Mouse (Mus musculus) hindbrain, embryonic 11.5 days (tissue): ENCODE measurements at regions not wholly inside any gene's neighbourhood (a gene's known extent, or its start where the extent isn't known, plus 50 kb on each side); places are given as distances from the start of the nearest gene placed in this dataset.
A peak's percentile ranks its signal among the peaks of the same experiment; 100 is the strongest.
"Not testable (repeated sequence)": the region's sequence is repeated elsewhere in the genome, so short reads cannot be mapped to it uniquely, and the experiment has no call there.

ENCODE experiments used
- ATAC-seq: fragments of 200-750 bp; cut with Nextera tagmentation; 2 replicates; pipeline ENCODE4 v1.8.0; 2017; ENCODE audit warnings: mild to moderate bottlenecking, moderate TSS enrichment, moderate library complexity; ENCODE audit not compliant: low FRiP score
- DNase-seq: peaks from one replicate; pipeline ENCODE4 v3.0.0-alpha.2; 2015; ENCODE audit warnings: low spot score
- H3K27ac ChIP-seq: fragments of 300-500 bp; sonication (generic); 2 replicates; pipeline ENCODE4 v1.5.1; 2014; ENCODE audit warnings: mild to moderate bottlenecking, low read depth, low read length
- H3K27me3 ChIP-seq: fragments of 300-500 bp; sonication (generic); 2 replicates; pipeline ENCODE4 v1.6.1; 2014; ENCODE audit warnings: mild to moderate bottlenecking, low read length, moderate library complexity, mixed read lengths; ENCODE audit not compliant: control insufficient read depth, insufficient read depth
- H3K36me3 ChIP-seq: fragments of 300-500 bp; sonication (generic); 2 replicates; pipeline ENCODE4 v1.6.1; 2014; ENCODE audit warnings: mild to moderate bottlenecking, low read length, moderate library complexity, mixed read lengths; ENCODE audit not compliant: control insufficient read depth, insufficient read depth
- H3K4me1 ChIP-seq: fragments of 300-500 bp; sonication (generic); replicated peaks from 2 replicates; pipeline ENCODE4 v1.6.1; 2014; ENCODE audit warnings: low read length, mixed read lengths; ENCODE audit not compliant: control insufficient read depth, insufficient read depth
- H3K4me2 ChIP-seq: fragments of 300-500 bp; sonication (generic); replicated peaks from 2 replicates; pipeline ENCODE4 v1.6.1; 2014; ENCODE audit warnings: mild to moderate bottlenecking, low read depth, low read length
- H3K4me3 ChIP-seq: fragments of 300-500 bp; sonication (generic); 2 replicates; pipeline ENCODE4 v1.5.1; 2014; ENCODE audit warnings: low read depth, low read length
- H3K9ac ChIP-seq: fragments of 300-500 bp; sonication (generic); 2 replicates; pipeline ENCODE4 v1.6.1; 2014; ENCODE audit warnings: low read depth, low read length
- H3K9me3 ChIP-seq: fragments of 300-500 bp; sonication (generic); 2 replicates; pipeline ENCODE4 v1.6.1; 2016; ENCODE audit warnings: low read length; ENCODE audit not compliant: control insufficient read depth
- WGBS: fragments of 180-500 bp; shearing (Covaris S2); extraction: QIAGEN DNeasy Blood & Tissue Kit; methylation state at CpG from one replicate; pipeline ENCODE4 v1.1.7; 2014; 5-methylcytosine and 5-hydroxymethylcytosine counted together

DNA sequence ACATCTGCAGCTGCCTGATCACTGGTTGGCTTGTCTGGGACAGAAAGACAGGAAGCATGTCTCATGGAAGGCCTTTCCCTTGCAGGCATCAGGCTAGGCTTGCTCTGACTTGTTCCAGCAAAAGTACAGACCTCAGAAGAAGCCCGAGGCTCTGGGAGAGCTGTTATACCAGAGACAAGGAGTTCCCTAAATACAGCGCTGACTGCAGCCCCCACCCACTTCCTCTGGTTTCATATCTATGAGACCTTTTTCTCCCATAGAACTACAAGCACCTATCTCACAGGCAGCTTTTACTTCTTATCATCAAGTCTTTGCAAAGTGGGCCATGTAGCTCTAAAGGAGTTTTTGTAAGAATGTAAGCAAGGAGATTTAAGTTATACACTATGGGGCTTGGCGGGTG, 312.2 kb upstream of the Vmn1r3 start:
- not testable (repeated sequence) for ATAC-seq, H3K9me3 ChIP-seq, H3K27me3 ChIP-seq, H3K4me1 ChIP-seq, H3K27ac ChIP-seq, H3K9ac ChIP-seq, H3K4me3 ChIP-seq, H3K4me2 ChIP-seq, H3K36me3 ChIP-seq, DNase-seq
- no CpG with 5 or more reads among the region's 3 CpGs for WGBS

GRCm38 (mm10) chr4:3495987-3496386, 310.8 kb upstream of the Vmn1r3 start:
- not testable (repeated sequence) for H3K27me3 ChIP-seq, H3K4me3 ChIP-seq, ATAC-seq, H3K4me1 ChIP-seq, H3K36me3 ChIP-seq, DNase-seq, H3K9ac ChIP-seq, H3K4me2 ChIP-seq, H3K9me3 ChIP-seq, H3K27ac ChIP-seq
- 84% methylated on average over 1 of the region's 1 CpGs for WGBS

GRCm38 (mm10) chr4:3494123-3494681, 309.0 kb upstream of the Vmn1r3 start:
- no CpG with 5 or more reads among the region's 5 CpGs for WGBS
- DNase-seq, H3K27me3 ChIP-seq, H3K9ac ChIP-seq, H3K9me3 ChIP-seq, H3K27ac ChIP-seq, H3K4me1 ChIP-seq, ATAC-seq, H3K36me3 ChIP-seq, H3K4me3 ChIP-seq, H3K4me2 ChIP-seq: not testable (repeated sequence)

DNA sequence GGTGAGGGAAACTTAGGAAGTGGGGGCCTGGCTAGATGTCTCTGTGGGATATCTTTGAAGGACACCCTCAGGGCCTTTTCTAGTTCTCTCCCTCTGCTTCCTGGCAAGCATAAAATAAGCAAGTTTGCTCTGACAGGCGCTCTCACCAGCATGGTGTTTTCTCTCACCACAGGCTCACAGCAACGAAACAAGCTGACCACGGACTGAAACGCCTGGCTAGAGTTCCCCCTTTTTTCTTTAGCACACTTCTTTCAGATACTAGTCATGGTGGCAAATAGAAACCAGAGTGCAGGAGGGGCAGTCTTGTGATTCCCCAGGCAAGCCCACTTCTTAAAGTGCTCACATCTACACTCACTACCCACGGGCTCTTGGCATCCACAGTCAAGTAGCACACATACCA, 305.7 kb upstream of the Vmn1r3 start:
- ATAC-seq, H3K4me1 ChIP-seq, DNase-seq, H3K27me3 ChIP-seq, H3K4me2 ChIP-seq, H3K27ac ChIP-seq, H3K9ac ChIP-seq, H3K9me3 ChIP-seq, H3K36me3 ChIP-seq, H3K4me3 ChIP-seq: not testable (repeated sequence)
- no CpG with 5 or more reads among the region's 5 CpGs for WGBS

DNA sequence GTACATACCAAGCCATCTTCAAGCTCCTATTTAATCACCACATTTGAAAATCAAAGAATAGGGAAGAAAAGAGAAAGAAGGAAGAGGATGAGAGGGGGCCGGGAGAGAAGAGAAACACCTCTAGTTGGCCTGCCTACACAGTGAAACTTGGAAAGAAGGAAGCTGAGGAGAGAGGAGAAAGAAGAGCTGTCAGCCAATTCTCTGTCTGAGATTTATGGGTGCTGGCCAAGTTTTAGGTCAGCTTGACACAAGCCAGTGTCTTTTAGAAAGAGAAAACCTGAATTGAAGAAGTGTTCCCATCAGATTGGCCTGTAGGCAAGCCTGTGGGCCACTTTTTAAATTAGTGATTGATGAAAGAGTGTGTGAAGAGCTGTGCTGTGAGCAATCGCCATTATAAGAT, 296.9 kb upstream of the Vmn1r3 start:
- Histone ChIP-seq H3K36me3 (no peaks in the 10 kb centered on the region), H3K27ac (no peak overlapping the region), H3K4me3 (no peak overlapping the region), H3K9ac (no peak overlapping the region), H3K4me2 (no peak overlapping the region), H3K4me1 (no peaks in the 10 kb centered on the region), H3K9me3 (no peaks in the 10 kb centered on the region), H3K27me3 (no peaks in the 10 kb centered on the region)
- no peak for ATAC-seq
- DNase-seq = no peak
- 82% methylated on average over 2 of the region's 2 CpGs for WGBS

DNA sequence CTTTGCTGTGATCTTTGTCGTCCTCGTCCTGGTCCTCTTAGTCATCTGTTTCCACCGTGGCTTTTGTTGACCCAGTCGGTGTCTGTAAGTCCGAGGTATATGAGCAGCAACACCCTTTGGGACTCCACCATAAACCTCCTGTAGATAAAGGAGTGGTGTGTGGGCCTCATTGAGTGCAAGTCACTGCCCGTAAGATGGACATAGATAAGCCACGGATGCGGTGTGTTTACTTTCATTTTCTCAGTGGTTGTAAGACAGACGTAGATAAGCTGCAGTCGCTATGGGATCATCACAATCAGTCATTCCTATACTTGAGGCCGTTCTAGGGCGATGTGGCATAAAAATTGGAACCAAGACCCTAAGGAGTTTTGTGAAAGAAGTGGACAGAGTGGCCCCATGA, 271.6 kb upstream of the Vmn1r3 start:
- H3K9me3 ChIP-seq = no peaks in the 10 kb centered on the region
- H3K4me3 ChIP-seq = no peak overlapping the region
- no peaks in the 10 kb centered on the region for H3K36me3 ChIP-seq
- DNase-seq (no peak), ATAC-seq (no peak)
- no peak overlapping the region for H3K9ac ChIP-seq
- H3K4me2 ChIP-seq = no peak overlapping the region
- no peaks in the 10 kb centered on the region for H3K4me1 ChIP-seq
- no peak overlapping the region for H3K27ac ChIP-seq
- WGBS = 94% methylated on average over 12 of the region's 12 CpGs
- H3K27me3 ChIP-seq = no peaks in the 10 kb centered on the region

GRCm38 (mm10) chr4:3437380-3437779, 252.2 kb upstream of the Vmn1r3 start:
- not testable (repeated sequence) for H3K36me3 ChIP-seq, H3K4me2 ChIP-seq, H3K4me3 ChIP-seq, H3K9me3 ChIP-seq, H3K27me3 ChIP-seq, H3K9ac ChIP-seq, DNase-seq, H3K4me1 ChIP-seq, H3K27ac ChIP-seq, ATAC-seq
- 90% methylated on average over 2 of the region's 2 CpGs for WGBS

GRCm38 (mm10) chr4:3427968-3428367, 242.8 kb upstream of the Vmn1r3 start:
- Histone ChIP-seq H3K9ac (no peak overlapping the region), H3K4me1 (no peaks in the 10 kb centered on the region), H3K36me3 (no peaks in the 10 kb centered on the region), H3K9me3 (no peaks in the 10 kb centered on the region), H3K27me3 (no peaks in the 10 kb centered on the region), H3K4me2 (no peak overlapping the region), H3K27ac (no peak overlapping the region), H3K4me3 (no peak overlapping the region)
- 56% methylated on average over 3 of the region's 3 CpGs for WGBS
- DNase-seq (no peak), ATAC-seq (no peak)

DNA sequence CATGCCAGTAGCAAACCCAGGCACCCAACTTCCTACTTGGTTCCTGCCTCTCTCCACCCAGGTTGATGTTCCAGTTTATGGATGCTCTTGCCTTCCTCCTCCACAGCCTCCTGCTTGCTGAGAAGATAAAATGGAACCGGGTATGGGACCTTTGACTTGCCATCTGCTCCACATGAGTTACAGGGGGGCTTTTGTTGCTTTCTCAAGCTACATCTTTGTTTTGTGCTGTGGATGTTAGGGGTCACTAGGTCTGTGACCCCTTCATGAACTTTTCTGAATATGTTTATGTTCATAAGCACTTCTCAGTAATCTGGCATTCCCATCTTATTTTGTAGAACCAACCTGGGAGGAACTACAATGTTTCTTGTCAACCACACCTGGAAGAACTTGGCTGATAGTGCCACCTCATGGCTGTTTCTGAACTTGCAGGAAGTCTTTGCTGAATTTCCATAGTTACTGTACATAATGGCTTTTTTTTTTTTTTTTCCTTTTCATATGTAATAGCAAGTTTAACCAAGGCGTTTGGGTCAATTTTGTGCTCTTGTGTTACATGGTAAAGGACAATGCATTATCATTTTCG, 234.9 kb upstream of the Vmn1r3 start:
- no peak for ATAC-seq
- H3K4me1 ChIP-seq = no peaks in the 10 kb centered on the region
- H3K27me3 ChIP-seq = no peaks in the 10 kb centered on the region
- no peaks in the 10 kb centered on the region for H3K36me3 ChIP-seq
- no peak overlapping the region for H3K27ac ChIP-seq
- no peak overlapping the region for H3K4me2 ChIP-seq
- H3K4me3 ChIP-seq = no peak overlapping the region
- 34% methylated on average over 3 of the region's 3 CpGs for whole genome bisulfite sequencing
- no peak overlapping the region for H3K9ac ChIP-seq
- peak; percentile 5 for DNase-seq
- H3K9me3 ChIP-seq = no peaks in the 10 kb centered on the region
